Mouse (Mus musculus): ENCODE data around the gene Tmprss6.

DNA sequence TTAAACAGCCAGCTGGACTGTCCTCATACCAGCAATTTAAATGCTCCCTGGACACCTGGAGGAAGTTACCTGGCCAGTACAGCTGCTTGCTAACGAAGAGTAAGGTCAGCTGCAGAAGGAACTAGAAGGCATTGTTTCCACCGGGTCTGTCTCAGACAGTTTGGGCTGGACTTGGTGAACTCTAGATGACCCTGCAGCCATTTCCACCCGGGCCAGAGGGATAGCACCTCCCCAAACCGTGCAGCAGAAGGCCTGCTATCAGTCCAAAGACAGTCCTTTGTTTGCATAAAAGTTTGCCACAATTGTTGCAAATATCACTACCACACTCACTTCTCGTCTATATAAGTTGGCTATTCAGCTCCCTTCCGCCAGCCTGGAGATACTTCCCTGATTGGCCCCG, 3.5 kb upstream of the Tmprss6 start:
- TF ChIP-seq CTCF (IDR thresholded peaks at IDR 0.05; ENCODE audit: low read depth, low read length): no peak
- TF ChIP-seq POLR2AphosphoS5 (IDR thresholded peaks at IDR 0.05; ENCODE audit: insufficient replicate concordance, low read depth, low read length): no peak
- no peak for TF ChIP-seq TAL1 (conservative IDR thresholded peaks at IDR 0.05; ENCODE audit: low read depth, low read length)
- no peak for TF ChIP-seq GATA1 (IDR thresholded peaks at IDR 0.05; ENCODE audit: borderline replicate concordance, low read length)

Measured in G1E (cell line).